Mouse (Mus musculus): ENCODE results near the gene Chst2.

DNA sequence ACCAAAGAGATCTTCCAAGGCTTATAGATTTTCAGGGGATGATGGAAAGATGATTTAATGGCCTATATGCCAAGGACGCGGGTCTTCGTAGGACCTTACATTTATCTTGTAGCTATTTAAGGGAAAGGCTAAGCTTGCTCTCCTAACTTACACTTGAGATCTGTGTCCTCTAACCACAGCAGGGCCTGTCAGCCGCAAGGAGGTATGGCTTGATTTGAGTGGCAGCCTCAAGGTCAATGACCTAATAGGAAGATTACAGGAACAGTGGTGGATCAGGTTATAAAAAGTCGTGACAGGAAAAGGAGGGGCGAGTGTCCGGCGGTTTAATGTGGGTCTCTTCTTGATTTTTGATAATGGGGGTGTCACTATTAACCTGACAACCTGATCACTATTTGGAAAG lies 44.1 kb upstream of the Chst2 start:
- TF ChIP-seq CTCF (IDR thresholded peaks at IDR 0.05; ENCODE audit: control insufficient read depth, insufficient read depth, insufficient replicate concordance, low read depth, low read length) (no peak), POLR2A (IDR thresholded peaks at IDR 0.05; ENCODE audit: control insufficient read depth, low read depth, low read length) (no peak)
